Mouse (Mus musculus) gonadal fat pad, adult 2 months (tissue): Measurements from ENCODE around the gene Gps2. TPM values are rescaled to one million over a fixed set of nuclear protein-coding genes. Genes with fewer than 3 reads are reported as not detected.
"Not testable (repeated sequence)": the region's sequence is repeated elsewhere in the genome, so short reads cannot be mapped to it uniquely, and the experiment has no call there.

Experiments
- DNase-seq: peaks from one replicate; pipeline ENCODE4 v3.0.0-alpha.2; 2012; ENCODE audit warnings: low read depth
- polyA plus RNA-seq: library from polyadenylated mRNA; depleted of rRNA; stranded (reverse); fragments of >200 nt; gene quantifications from 2 replicates; pipeline ENCODE4 v1.2.3, GENCODE M21; 2012

The Gps2 gene
- polyA plus RNA-seq, 1 experiment = 61.2 TPM

GRCm38 (mm10) chr11:69936156-69936555 is 22.5 kb downstream of the Gps2 start:
- no peak for DNase-seq

- DNase-seq = no peak
These were observed 23.1 kb downstream of the Gps2 start for GRCm38 (mm10) chr11:69936714-69937347.

- no peak for DNase-seq
These were observed 23.7 kb downstream of the Gps2 start for GRCm38 (mm10) chr11:69937385-69937784.

GRCm38 (mm10) chr11:69937834-69938233 is 24.1 kb downstream of the Gps2 start:
- DNase-seq = no peak

- DNase-seq = no peak
These were observed 24.8 kb downstream of the Gps2 start for GRCm38 (mm10) chr11:69938401-69938979.

- DNase-seq = no peak
These were observed 25.5 kb downstream of the Gps2 start for GRCm38 (mm10) chr11:69939181-69939580.

- no peak for DNase-seq
These were observed 26.0 kb downstream of the Gps2 start for GRCm38 (mm10) chr11:69939731-69940130.

- DNase-seq = no peak
These were observed 27.3 kb downstream of the Gps2 start for GRCm38 (mm10) chr11:69940962-69941361.

- no peak for DNase-seq
These were observed 31.5 kb downstream of the Gps2 start for GRCm38 (mm10) chr11:69945216-69945615.

- DNase-seq = no peak
These were observed 32.6 kb downstream of the Gps2 start for GRCm38 (mm10) chr11:69945997-69946891.

GRCm38 (mm10) chr11:69947337-69948065 is 33.8 kb downstream of the Gps2 start:
- DNase-seq = no peak

GRCm38 (mm10) chr11:69948066-69948762 is 34.5 kb downstream of the Gps2 start, which contains the start of gene Slc2a4:
Slc2a4 (minus strand) TSS chr11:69948188.
- no peak for DNase-seq

- no peak for DNase-seq
These were observed 35.1 kb downstream of the Gps2 start for GRCm38 (mm10) chr11:69948763-69949150.

GRCm38 (mm10) chr11:69950807-69951459 is 37.2 kb downstream of the Gps2 start:
- DNase-seq = no peak

- DNase-seq = no peak
These were observed 38.6 kb downstream of the Gps2 start for GRCm38 (mm10) chr11:69952274-69952673.

- no peak for DNase-seq
These were observed 39.7 kb downstream of the Gps2 start for GRCm38 (mm10) chr11:69953267-69953915.

- not testable (repeated sequence) for DNase-seq
These were observed 41.9 kb downstream of the Gps2 start for GRCm38 (mm10) chr11:69955618-69956017.

GRCm38 (mm10) chr11:69956218-69956617 is 42.5 kb downstream of the Gps2 start:
- no peak for DNase-seq

GRCm38 (mm10) chr11:69960616-69961015 is 46.9 kb downstream of the Gps2 start:
- no peak for DNase-seq

- no peak for DNase-seq
These were observed 48.2 kb downstream of the Gps2 start for GRCm38 (mm10) chr11:69961841-69962240.
